Mouse (Mus musculus) megakaryocyte, adult 5-6 weeks (primary cell): Measurements from ENCODE around the gene Hmg20b. TPM values are rescaled to one million over a fixed set of nuclear protein-coding genes. Genes with fewer than 3 reads are reported as not detected.

Experiments
- ATAC-seq: 2 replicates; pipeline ENCODE4 v1.8.0; 2016; ENCODE audit warnings: mild to moderate bottlenecking, inconsistent platforms; ENCODE audit not compliant: poor library complexity, severe bottlenecking
- total RNA-seq, 2 experiments: library from RNA; stranded (forward) in 1 of 2; stranded (reverse) in 1 of 2; fragments of 153-499, 151-499 nt in 1 of 2; fragments of 221-1000, 200-1000 nt in 1 of 2; gene quantifications; 2 replicates each; pipeline versions ENCODE4 v1.2.3 to v1.2.4; 2015 to 2017

The Hmg20b gene
- total RNA-seq, 2 experiments from 2014 or later, result 24.5 to 33.0 TPM

DNA sequence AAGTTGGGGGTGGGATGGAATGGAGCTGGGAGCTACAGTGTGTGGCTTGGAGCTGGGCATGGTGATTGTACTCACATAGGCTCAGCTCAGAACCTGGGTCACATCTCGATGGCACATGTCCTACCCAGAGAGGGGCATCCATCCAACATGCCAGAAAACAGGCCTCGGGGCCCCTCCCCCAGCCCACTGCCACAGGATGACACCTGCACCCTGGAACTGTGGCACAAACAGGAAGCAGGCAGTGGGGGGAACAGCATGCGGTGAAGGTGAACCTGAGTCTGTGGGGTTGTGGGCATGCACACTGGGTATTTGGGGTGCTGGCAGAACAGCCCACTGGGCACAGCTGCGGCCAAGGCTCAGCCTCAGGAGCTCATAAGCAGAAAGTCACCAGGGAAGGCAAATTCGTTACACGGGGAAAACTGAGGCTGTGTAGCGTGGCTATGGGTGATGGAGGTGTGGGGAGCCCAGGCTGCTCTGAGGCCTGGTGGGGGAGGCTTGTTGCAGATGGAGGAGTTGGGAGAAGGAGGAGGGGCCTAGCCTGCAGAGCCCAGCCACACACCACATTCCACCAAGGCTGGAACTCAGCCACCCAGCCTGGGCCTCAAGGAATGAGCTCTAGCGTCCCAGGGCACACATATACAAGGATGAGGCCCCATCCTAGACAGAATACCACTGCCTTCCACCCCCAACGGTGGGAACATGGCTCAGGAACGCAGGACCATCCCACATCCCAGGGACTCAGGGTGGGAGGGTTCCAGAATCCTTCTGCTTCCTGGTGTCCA, 20.9 kb downstream of the Hmg20b start:
- peak; percentile 53; the same call in 1 of the 2 replicates for ATAC-seq

DNA sequence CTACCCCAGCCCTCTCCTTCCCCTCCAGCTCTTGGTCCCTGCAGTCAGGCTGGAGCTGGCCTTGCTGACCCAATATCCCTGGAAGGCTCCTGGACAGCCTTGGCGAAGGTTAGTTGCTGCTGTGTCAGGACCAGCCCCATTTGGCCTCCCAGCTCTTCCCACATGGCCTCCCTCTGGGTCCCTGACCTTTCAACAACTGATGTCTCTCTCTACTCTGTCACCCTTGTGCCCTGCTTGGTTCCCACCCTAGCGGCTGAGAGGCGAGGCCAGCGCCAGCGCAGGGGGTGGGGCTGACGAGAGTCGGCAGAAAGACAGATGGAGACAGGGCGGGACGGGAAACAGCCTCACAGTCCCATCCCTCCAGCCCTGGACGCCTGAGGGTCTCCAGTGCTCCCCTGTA, 21.9 kb downstream of the Hmg20b start, which contains the start of gene Tbxa2r:
TSS of gene Tbxa2r (plus strand) at position 346 of the 400 bp plus-strand sequence.
- ATAC-seq, result 0 out of 2 replicates have a peak, but pooled peaks have one; percentile 34

DNA sequence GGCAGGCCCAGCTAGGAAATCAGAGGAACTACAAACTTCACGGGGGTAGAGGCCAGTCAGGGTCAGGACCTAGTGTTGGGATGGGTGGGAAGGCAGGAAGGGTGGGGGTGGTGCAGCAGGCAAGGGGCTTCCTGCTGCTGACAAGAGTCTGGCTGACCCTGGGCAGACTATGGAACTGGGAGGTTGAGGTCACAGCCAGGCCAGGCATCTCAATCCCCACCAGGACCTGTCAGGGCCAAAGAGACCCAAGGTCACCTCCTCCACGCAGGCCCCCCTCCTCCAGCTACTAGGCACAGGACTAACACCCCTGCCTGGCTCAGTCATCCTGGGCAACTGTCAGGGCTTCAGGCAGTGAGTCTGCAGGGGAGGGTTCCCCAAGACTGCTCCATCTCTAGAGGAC, 22.3 kb downstream of the Hmg20b start:
- ATAC-seq, result no peak

- no peak for ATAC-seq
These were observed 23.4 kb downstream of the Hmg20b start for GRCm38 (mm10) chr10:81326858-81327257.

GRCm38 (mm10) chr10:81325781-81326180, 24.5 kb downstream of the Hmg20b start:
- ATAC-seq, result no peak

GRCm38 (mm10) chr10:81325176-81325575, 25.1 kb downstream of the Hmg20b start:
- ATAC-seq, result no peak

DNA sequence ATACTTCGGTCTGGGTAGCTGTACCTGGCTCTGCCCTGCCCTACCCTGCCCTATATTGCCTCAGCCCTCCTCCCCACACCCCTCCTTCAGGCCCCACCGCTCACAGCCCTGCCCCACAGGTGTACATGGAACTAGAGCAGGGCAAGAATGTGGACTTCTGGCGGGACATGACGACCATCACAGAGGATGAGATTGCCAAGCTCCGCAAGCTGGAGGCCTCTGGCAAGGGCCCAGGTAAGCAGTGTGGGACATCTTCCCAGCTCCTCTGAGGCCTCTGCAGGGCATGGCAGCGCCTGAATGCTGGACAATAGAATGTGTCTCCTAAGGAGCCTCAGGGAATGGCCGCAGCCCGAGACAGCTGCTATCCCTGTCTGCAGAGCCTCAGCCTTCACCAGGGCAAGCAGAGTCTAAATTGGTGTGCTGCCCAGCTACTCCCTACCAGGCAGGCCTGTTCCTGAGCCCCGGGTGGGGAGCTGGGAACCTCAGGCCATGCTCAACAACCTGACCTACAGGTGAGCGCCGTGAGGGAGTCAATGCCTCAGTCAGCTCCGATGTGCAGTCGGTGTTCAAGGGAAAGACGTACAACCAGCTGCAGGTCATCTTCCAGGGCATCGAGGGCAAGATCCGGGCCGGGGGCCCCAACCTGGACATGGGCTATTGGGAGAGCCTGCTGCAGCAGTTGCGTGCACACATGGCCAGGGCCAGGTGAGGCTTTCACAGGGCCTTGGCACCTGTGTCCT, 26.3 kb downstream of the Hmg20b start:
- no peak for ATAC-seq

DNA sequence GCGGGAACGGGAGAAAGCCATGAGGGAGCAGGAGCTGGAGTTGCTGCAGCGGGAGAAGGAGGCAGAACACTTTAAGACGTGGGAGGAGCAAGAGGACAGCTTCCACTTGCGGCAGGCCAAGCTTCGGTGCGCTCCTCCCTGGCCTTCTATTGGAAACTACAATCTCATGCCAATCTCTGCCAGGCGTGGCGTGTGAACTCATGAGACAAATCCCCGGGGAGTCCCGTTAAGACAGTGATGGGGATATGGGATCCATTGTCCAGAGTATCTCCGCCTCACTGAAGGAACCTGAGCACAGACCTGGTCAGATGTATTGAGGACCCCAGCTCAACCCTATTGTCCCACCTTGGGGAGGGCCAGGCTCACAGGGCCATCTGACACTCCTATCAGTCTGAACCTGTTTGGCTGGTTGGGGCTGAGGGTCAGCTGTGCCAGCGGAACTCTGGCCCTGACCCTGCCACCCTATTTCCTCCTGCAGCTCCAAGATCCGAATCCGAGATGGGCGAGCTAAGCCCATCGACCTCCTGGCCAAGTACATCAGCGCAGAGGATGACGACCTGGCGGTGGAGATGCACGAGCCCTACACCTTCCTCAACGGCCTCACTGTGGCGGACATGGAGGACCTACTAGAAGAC, 27.0 kb downstream of the Hmg20b start:
- no peak for ATAC-seq

GRCm38 (mm10) chr10:81322444-81322843, 27.8 kb downstream of the Hmg20b start:
- no peak for ATAC-seq

DNA sequence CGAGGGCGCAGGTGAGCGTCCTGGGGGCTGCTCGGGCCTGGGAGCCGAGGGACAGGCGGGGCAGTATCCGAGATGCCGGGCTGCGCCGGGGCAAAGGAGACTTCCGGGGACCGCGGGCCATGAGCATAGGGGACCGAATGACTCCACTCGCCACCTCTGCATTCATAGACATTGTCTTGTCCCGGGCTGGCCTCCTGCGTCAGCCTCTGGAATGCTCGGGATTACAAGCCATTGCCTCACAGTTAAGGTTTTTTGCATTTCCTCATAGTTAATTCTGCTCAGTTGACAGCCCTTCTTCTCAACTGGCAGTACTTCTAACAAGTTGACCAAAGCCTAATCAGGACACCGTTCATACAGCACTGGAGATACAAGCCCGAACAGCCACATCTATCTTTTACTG, 28.8 kb downstream of the Hmg20b start:
- no peak for ATAC-seq

DNA sequence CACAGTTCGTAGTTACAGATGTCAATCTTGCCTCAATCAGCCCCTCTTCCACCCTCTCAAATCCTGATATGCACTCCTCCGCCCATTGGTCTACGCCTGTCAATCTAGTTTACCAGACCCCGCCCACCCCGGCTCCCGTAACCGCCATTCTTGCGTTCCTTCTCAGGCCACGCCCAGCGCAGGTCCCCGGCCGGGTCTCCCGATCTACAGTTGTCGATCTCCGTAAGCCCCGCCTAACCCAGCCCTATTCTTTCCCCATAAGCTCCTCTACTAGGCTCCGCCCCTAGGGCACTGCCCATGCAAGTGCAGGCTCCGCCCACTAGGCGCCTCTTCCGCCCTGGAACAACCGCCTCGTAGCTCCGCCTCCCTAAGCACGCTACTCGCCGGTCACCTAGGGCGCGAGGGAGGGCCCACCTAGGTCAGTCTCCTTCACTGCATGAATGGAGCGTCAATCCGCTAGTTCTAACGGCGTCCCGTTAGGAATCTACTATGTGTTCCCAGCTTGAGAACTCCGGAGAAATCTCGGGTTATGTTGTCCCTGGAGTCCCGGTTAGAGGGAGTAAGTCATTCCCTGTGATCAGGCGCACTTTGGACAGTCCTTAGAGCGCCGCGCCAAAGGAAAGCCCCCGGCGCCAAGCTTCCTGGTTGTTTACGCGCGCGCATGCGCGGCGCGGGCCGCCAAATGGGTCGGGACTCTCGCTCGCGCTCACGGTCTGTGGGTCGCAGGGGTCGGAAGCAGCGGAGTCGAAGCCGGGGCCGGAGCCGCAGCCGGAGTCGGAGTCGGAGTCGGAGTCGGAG, 29.5 kb downstream of the Hmg20b start, which contains the start of gene Cactin:
TSS of gene Cactin (plus strand) at position 554 of the 798 bp plus-strand sequence.
- ATAC-seq, result peak; percentile 83

GRCm38 (mm10) chr10:81319741-81320549, 30.3 kb downstream of the Hmg20b start:
- ATAC-seq, result no peak

GRCm38 (mm10) chr10:81319330-81319699, 31.0 kb downstream of the Hmg20b start:
- no peak for ATAC-seq

GRCm38 (mm10) chr10:81318589-81319329, 31.5 kb downstream of the Hmg20b start:
- ATAC-seq, result no peak

GRCm38 (mm10) chr10:81317273-81317672, 33.0 kb downstream of the Hmg20b start:
- ATAC-seq, result no peak

- no peak for ATAC-seq
These were observed 33.8 kb downstream of the Hmg20b start for GRCm38 (mm10) chr10:81316338-81317060.

- ATAC-seq, result no peak
These were observed 34.7 kb downstream of the Hmg20b start for GRCm38 (mm10) chr10:81315587-81315986.

DNA sequence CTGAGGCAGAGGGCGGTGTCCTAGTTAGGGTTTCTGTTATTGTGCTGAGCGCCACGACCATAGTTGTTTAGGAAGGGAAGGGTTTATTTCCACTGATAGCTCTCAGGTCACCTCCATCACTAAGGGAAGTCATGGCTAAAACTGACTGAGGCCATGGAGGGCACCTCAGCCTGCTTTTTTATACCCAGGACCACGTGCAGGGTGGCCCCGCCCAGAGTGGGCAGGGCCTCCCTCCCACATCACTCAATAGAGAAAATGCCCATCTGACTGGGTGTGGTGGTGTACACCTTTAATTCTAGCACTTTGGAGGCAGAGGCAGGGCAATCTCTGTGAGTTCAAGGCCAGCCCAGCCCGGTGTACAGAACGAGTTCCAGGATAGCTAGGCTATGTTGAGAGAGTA, 36.1 kb downstream of the Hmg20b start:
- no peak for ATAC-seq
